Mouse (Mus musculus) forebrain, embryonic 11.5 days (tissue): ENCODE data around the gene Cplx2. TPM values are rescaled to one million over a fixed set of nuclear protein-coding genes. Genes with fewer than 3 reads are reported as not detected.

Experiments
- ATAC-seq: fragments of 200-750 bp; cut with Nextera tagmentation; replicated peaks from 2 replicates; pipeline ENCODE4 v1.8.0; 2017; ENCODE audit warnings: moderate TSS enrichment; ENCODE audit not compliant: low FRiP score
- DNase-seq: peaks from one replicate; pipeline ENCODE4 v3.0.0-alpha.2; 2017; ENCODE audit warnings: low spot score
- H3K27ac ChIP-seq: fragments of 300-500 bp; sonication (generic); 2 replicates; pipeline ENCODE4 v1.5.1; 2014; ENCODE audit warnings: low read depth, low read length
- H3K27me3 ChIP-seq: fragments of 300-500 bp; sonication (generic); 2 replicates; pipeline ENCODE4 v1.6.1; 2014; ENCODE audit warnings: mild to moderate bottlenecking, low read length, mixed read lengths; ENCODE audit not compliant: control insufficient read depth, insufficient read depth
- H3K36me3 ChIP-seq: fragments of 300-500 bp; sonication (generic); 2 replicates; pipeline ENCODE4 v1.6.1; 2014; ENCODE audit warnings: mild to moderate bottlenecking, low read length, moderate library complexity, mixed read lengths; ENCODE audit not compliant: control insufficient read depth, insufficient read depth
- H3K4me1 ChIP-seq: fragments of 300-500 bp; sonication (generic); replicated peaks from 2 replicates; pipeline ENCODE4 v1.6.1; 2014; ENCODE audit warnings: low read length, mixed read lengths; ENCODE audit not compliant: control insufficient read depth, insufficient read depth
- H3K4me2 ChIP-seq: fragments of 300-500 bp; sonication (generic); 2 replicates; pipeline ENCODE4 v1.6.1; 2014; ENCODE audit warnings: low read depth, mild to moderate bottlenecking, low read length, moderate library complexity, mixed read lengths; ENCODE audit not compliant: severe bottlenecking
- H3K4me3 ChIP-seq: fragments of 300-500 bp; sonication (generic); 2 replicates; pipeline ENCODE4 v1.5.1; 2014; ENCODE audit warnings: low read depth, low read length
- H3K9ac ChIP-seq: fragments of 300-500 bp; sonication (generic); 2 replicates; pipeline ENCODE4 v1.6.1; 2014; ENCODE audit warnings: low read length
- H3K9me3 ChIP-seq: fragments of 300-500 bp; sonication (generic); 2 replicates; pipeline ENCODE4 v1.6.1; 2016; ENCODE audit warnings: low read length, mixed read lengths; ENCODE audit not compliant: control insufficient read depth
- WGBS: fragments of 180-500 bp; shearing (Covaris S2); extraction: QIAGEN DNeasy Blood & Tissue Kit; methylation state at CpG from one replicate; pipeline ENCODE4 v1.1.7; 2014; 5-methylcytosine and 5-hydroxymethylcytosine counted together
- polyA plus RNA-seq: library from polyadenylated mRNA; unstranded; fragments of >200 nt; fragmentation: Nextera tagmentation; extraction: Ambion mirVana; gene quantifications from 2 replicates; pipeline ENCODE4 v1.2.1, GENCODE M21; 2014

The Cplx2 gene
- polyA plus RNA-seq, 1 experiment from 2014 or later: 11.8 TPM

DNA sequence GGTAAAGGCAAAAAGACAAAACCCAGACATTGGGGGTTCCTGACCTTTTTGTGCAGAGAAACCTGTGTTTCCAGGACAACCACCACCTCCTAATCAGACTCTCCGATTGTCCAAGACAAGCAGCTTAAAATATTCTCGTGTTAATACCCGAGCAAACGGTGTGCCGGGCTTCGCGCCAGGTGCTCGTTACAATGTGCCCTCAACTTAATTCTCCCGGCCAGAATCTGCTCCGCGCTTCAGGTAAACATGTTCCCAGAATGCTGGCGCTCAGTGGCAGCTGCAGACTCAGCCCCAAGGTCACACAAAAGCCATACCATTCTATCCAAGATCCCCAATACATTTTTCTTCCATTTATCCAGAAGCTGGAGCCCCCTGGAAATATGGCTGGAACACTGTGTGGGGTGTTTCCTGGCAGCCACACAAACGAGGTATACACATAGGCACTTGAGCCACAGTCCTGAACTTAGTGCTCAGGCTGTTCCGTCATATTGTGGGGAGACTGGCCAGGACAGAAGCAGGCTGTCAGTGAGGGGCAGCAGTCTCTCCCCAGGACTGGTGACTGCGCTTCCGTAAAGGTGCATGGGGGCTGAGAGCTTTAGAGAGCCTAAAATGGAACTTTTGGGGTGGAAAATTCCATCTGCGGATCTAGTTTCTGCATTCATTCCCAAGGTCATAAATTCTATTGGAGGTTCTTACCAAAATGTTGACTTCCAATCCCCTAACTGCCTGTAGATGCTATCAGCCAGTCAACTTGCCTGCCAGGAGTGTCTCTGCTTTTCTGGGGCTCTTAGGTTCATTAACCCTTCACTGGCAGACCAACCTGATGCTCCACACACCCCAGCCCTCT is 32.3 kb downstream of the Cplx2 start:
- Histone ChIP-seq H3K4me2 (no peak overlapping the region), H3K36me3 (no peaks in the 10 kb centered on the region), H3K27ac (peak overlapping the region; percentile 31; the same call in 1 of the 2 replicates), H3K4me1 (peaks cover 9% of the 10 kb centered on the region; the same call in 1 of the 2 replicates), H3K4me3 (no peak overlapping the region), H3K27me3 (no peaks in the 10 kb centered on the region), H3K9ac (no peak overlapping the region), H3K9me3 (no peaks in the 10 kb centered on the region)
- DNase-seq (no peak), ATAC-seq (no peak)
- WGBS: 57% methylated on average over 17 of the region's 17 CpGs

DNA sequence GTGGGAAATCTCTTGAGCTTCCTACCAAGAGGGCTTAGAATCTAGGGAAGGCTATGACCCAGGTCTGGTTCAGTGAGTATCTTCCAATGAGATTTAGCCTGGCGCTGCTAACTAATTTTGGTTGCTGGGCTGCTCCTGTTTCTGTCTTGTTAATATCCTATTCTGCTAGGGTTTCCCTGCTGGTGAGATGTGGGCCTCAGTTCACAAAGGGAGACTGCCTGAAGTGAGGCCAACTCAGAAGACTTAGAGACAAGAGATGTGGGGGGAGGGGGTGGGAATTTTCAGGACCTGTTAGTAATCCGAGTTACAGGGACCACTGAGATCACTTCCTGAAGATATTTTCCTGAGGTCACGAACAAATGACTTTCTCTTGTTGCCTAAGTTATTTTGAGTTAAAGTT is 33.1 kb downstream of the Cplx2 start:
- DNase-seq (no peak), ATAC-seq (no peak)
- Histone ChIP-seq H3K4me3 (no peak overlapping the region), H3K36me3 (no peaks in the 10 kb centered on the region), H3K27me3 (no peaks in the 10 kb centered on the region), H3K4me1 (peaks cover 9% of the 10 kb centered on the region; the same call in 1 of the 2 replicates), H3K27ac (no peak overlapping the region), H3K4me2 (no peak overlapping the region), H3K9ac (no peak overlapping the region), H3K9me3 (no peaks in the 10 kb centered on the region)
- 41% methylated on average over 3 of the region's 3 CpGs for WGBS

- Histone ChIP-seq H3K4me2 (no peak overlapping the region), H3K9me3 (no peaks in the 10 kb centered on the region), H3K4me3 (no peak overlapping the region), H3K9ac (no peak overlapping the region), H3K4me1 (peaks cover 9% of the 10 kb centered on the region; the same call in 1 of the 2 replicates), H3K27me3 (no peaks in the 10 kb centered on the region), H3K27ac (no peak overlapping the region), H3K36me3 (no peaks in the 10 kb centered on the region)
- DNase-seq (no peak), ATAC-seq (no peak)
- WGBS: 86% methylated on average over 2 of the region's 2 CpGs
These were observed 34.7 kb downstream of the Cplx2 start for GRCm38 (mm10) chr13:54405805-54406204.

- Histone ChIP-seq H3K27me3 (no peaks in the 10 kb centered on the region), H3K4me2 (no peak overlapping the region), H3K36me3 (no peaks in the 10 kb centered on the region), H3K4me1 (peaks cover 3% of the 10 kb centered on the region; the same call in 1 of the 2 replicates), H3K4me3 (no peak overlapping the region), H3K9me3 (no peaks in the 10 kb centered on the region), H3K9ac (no peak overlapping the region), H3K27ac (no peak overlapping the region; the same call in 1 of the 2 replicates)
- WGBS: 93% methylated on average over 3 of the region's 3 CpGs
- no peak for ATAC-seq
- DNase-seq: no peak
These were observed 40.5 kb downstream of the Cplx2 start for GRCm38 (mm10) chr13:54411656-54412055.

DNA sequence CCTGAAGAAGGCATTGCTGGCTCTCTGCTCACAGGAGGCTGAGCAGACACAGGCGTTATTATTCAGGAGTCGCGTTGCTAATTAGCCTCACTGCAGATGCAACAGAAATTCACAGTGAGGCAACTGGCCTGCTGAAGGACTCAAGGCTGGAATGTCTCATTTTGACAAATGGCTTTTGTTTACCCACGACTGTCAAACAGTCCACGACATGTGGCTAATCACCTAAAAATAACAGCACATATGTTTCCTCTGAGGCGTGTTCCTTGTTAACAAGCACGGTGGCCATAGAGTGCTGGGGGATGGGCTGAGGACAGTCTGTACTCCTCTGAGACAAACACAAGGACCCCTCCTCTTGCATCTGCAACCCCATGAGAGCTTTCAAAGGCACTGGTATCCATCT is 41.1 kb downstream of the Cplx2 start:
- H3K27ac ChIP-seq: no peak overlapping the region
- DNase-seq: no peak
- no peak for ATAC-seq

DNA sequence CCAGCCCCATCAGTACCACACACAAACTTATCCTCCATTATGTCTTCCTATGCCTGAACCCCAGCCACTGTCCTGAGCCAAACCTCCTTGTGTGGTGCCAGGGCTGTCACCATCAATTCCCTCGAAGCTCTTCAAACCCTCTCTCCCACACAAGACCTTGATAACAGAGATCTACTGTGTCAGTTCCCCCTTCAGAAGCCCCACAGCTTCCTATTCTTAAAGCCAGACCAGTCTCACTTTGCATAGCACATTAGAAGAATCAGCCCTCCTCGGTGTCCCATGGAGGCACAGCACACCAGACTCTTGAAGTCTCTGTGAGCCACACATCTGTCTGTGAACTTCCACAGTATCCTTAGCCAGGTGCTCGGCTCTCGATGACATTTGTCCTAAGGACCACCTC is 41.6 kb downstream of the Cplx2 start:
- ATAC-seq (no peak), DNase-seq (no peak)
- H3K36me3 ChIP-seq: no peaks in the 10 kb centered on the region
- H3K27ac ChIP-seq: no peak overlapping the region
- H3K27me3 ChIP-seq: no peaks in the 10 kb centered on the region
- no peak overlapping the region for H3K4me2 ChIP-seq
- H3K9ac ChIP-seq: no peak overlapping the region
- peaks cover 3% of the 10 kb centered on the region; the same call in 1 of the 2 replicates for H3K4me1 ChIP-seq
- H3K4me3 ChIP-seq: no peak overlapping the region
- H3K9me3 ChIP-seq: no peaks in the 10 kb centered on the region
- 86% methylated on average over 4 of the region's 4 CpGs for WGBS

More for the DNA sequence above, 41.1 kb downstream of the Cplx2 start:
- H3K36me3 ChIP-seq: no peaks in the 10 kb centered on the region
- H3K4me2 ChIP-seq: no peak overlapping the region
- H3K27me3 ChIP-seq: no peaks in the 10 kb centered on the region
- H3K4me3 ChIP-seq: no peak overlapping the region
- no peak overlapping the region for H3K9ac ChIP-seq
- peaks cover 3% of the 10 kb centered on the region; the same call in 1 of the 2 replicates for H3K4me1 ChIP-seq
- WGBS: 31% methylated on average over 7 of the region's 7 CpGs
- H3K9me3 ChIP-seq: no peaks in the 10 kb centered on the region

- DNase-seq: no peak
- ATAC-seq: no peak
- H3K9me3 ChIP-seq: no peaks in the 10 kb centered on the region
- no peak overlapping the region for H3K9ac ChIP-seq
- H3K4me1 ChIP-seq: peaks cover 5% of the 10 kb centered on the region; the same call in 1 of the 2 replicates
- no peak overlapping the region for H3K27ac ChIP-seq
- H3K4me3 ChIP-seq: no peak overlapping the region
- 91% methylated on average over 4 of the region's 4 CpGs for WGBS
- no peaks in the 10 kb centered on the region for H3K27me3 ChIP-seq
- no peak overlapping the region for H3K4me2 ChIP-seq
- no peaks in the 10 kb centered on the region for H3K36me3 ChIP-seq
These were observed 43.9 kb downstream of the Cplx2 start for GRCm38 (mm10) chr13:54415059-54415458.

GRCm38 (mm10) chr13:54418781-54419327 is 47.7 kb downstream of the Cplx2 start:
- DNase-seq (no peak), ATAC-seq (0 out of 2 replicates have a peak, but pooled peaks have one; percentile 10)
- H3K4me2 ChIP-seq: no peak overlapping the region
- 0 out of 2 replicates have a peak, but pooled peaks cover 2% of the 10 kb centered on the region for H3K4me1 ChIP-seq
- no peak overlapping the region for H3K9ac ChIP-seq
- H3K27me3 ChIP-seq: no peaks in the 10 kb centered on the region
- no peak overlapping the region for H3K4me3 ChIP-seq
- no peaks in the 10 kb centered on the region for H3K36me3 ChIP-seq
- H3K9me3 ChIP-seq: no peaks in the 10 kb centered on the region
- no peak overlapping the region for H3K27ac ChIP-seq
- 73% methylated on average over 10 of the region's 10 CpGs for WGBS
